Mouse (Mus musculus): ENCODE data around the gene Cetn3.

DNA sequence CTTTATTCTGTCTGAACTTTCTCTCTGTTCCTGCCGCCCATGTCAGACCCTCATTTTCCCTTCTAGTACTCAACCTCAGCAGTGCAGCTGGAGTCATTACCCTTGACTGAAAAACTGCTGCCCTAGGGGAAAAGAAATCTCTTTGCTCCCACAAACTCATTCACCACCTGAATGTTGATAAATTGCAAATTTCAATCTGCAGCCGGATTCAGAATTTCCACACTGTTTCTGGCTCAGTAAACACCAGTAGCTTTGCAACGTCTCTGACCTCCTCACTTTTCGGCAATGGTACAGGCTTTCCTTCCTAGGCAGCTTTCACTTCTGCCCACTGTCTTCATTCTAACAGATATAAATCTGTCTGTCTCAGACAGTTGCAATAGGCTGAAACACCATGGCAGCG is 57.8 kb downstream of the Cetn3 start:
- TF ChIP-seq POLR2A (IDR thresholded peaks at IDR 0.05; ENCODE audit: low read depth, low read length) = no peak
- TF ChIP-seq EP300 (IDR thresholded peaks at IDR 0.05; ENCODE audit: low read length) = no peak
- no peak for TF ChIP-seq CHD1 (IDR thresholded peaks at IDR 0.05; ENCODE audit: low read depth, low read length)
- no peak for TF ChIP-seq MYC (IDR thresholded peaks at IDR 0.05; ENCODE audit: low read depth, low read length)
- TF ChIP-seq NRF1 (IDR thresholded peaks at IDR 0.05; ENCODE audit: low read depth, low read length) = no peak
- no peak for TF ChIP-seq USF1 (IDR thresholded peaks at IDR 0.05; ENCODE audit: low read depth, low read length)
- TF ChIP-seq CTCF (conservative IDR thresholded peaks at IDR 0.05 in 1 of 2, IDR thresholded peaks at IDR 0.05 in 1 of 2; ENCODE audit: low read depth in 2 of 2, low read length in 2 of 2) = no peak
- TF ChIP-seq MXI1 (IDR thresholded peaks at IDR 0.05; ENCODE audit: low read depth, low read length) = no peak
- no peak for TF ChIP-seq POLR2AphosphoS2 (IDR thresholded peaks at IDR 0.05; ENCODE audit: low read depth, low read length)
